Mouse (Mus musculus) naive thymus-derived CD4-positive, alpha-beta T cell, adult 5 months (primary cell): ENCODE results near the gene Snapc1. TPM values are rescaled to one million over a fixed set of nuclear protein-coding genes. Genes with fewer than 3 reads are reported as not detected.

ENCODE experiments used
- polyA plus RNA-seq: library from polyadenylated mRNA; unstranded; fragments of 100-300 nt; shearing (Covaris generic); gene quantifications from one replicate; pipeline ENCODE4 v1.2.1, GENCODE M21; 2017

Gene Snapc1
- 54.9 TPM for polyA plus RNA-seq

DNA sequence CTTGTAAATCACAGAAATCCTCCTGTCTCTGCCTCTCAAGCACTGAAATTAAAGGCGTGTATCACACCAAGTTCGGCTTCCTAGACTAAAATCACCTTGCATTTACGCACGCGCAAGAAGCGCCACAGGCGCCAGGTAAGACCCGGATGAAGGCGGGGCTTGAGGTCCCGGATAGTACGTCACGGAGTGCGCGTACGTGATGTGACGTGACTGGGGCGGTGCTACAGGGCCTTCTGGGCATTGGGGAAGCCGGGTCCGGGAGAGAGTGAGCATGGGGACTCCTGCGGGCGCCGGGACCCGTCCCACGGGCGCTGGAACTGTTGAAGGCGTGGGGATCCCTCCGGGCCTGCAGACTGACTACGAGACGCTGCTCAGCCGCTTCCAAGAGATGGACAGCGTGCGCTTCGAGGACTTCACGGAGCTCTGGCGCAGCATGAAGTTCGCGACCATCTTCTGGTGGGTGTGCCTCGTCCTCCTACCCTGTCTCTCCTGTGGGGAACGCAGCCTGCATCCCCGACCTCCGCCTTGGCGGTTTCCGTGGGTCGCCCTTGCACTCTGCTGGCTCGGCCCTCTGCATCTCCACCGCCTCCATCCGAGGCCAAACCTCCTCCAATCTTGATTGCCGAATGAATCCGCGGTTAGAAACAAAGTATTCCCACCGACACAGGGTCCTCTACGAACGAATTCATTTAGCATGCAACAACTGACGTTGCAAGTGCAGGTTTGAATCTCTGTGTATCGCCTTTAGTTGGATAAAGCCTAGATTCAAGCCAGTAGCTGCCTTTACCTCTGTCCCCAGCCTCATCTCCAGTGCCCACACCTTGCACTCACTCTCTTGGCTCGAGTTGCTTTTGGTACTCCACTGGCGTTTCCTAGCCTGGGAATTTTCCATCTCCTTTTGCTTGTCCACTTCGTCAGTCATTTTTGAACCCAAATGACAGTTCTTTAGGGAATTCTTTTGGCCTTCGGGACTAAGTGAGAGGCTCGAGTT lies at the start of gene Snapc1:
Gene Snapc1, plus strand, starts transcription at position 191 of the 991 bp plus-strand sequence.

DNA sequence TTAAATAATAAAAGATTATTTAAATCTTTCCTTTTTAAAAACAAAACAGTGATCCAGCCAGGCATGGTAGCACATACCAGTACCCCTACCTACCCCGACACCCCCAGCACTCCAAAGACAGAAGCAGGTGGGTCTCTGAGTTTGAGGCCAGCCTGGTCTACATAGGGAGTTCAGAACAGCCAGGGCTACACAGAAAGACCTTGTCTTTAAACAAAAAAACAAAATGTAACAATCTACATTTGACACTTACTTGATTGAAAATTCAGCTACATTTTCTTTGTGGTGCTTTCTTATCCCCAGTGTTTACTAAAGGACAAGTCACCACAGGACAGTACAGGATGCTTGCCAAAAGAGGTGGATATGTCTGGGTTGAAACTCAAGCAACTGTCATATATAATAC lies 26.9 kb upstream of the Snapc1 start, which contains the start of gene Gm49321:
Gene Gm49321, plus strand, starts transcription at position 301 of the 400 bp plus-strand sequence.

GRCm38 (mm10) chr12:73997297-73998127 lies 33.2 kb downstream of the Snapc1 start, which contains the start of gene Syt16:
TSS of gene Syt16 (plus strand) at chr12:73997661.

Other genes starting within 250 kb of the Snapc1 start
- gene Hif1a, start 63.1 kb upstream of the Snapc1 start, polyA plus RNA-seq = 169 TPM
- 36.1 TPM for gene Gm49321, start 26.8 kb upstream of the Snapc1 start, polyA plus RNA-seq
- not detected for gene Syt16, start 33.2 kb downstream of the Snapc1 start, polyA plus RNA-seq